Mouse (Mus musculus): ENCODE results near the gene Il34.

DNA sequence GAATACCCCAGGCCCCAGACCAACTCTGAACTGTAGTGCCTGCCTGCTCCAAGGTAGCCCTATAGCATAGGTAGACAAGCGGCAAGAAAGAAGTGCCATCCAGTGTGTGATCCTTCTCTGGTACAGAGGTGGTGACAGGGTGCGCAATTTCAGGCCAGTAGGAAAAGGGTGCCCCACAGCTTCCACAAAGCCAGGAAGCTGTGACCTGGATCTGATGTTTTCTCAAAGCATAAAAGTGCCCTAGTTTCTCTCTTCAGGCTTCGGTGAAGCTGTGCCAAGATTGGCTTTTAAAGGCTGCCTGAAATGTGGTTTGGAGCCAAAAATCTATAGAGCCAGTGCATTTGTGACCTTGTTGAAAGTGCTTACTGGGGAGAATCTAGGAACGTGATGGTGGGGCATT is 110.9 kb downstream of the Il34 start:
- no peak for TF ChIP-seq CTCF (IDR thresholded peaks at IDR 0.05; ENCODE audit: control insufficient read depth, insufficient read depth, insufficient read length)
- TF ChIP-seq FOSL1 (IDR thresholded peaks at IDR 0.05; ENCODE audit: insufficient read depth, low read length, poor library complexity, severe bottlenecking), result no peak
- TF ChIP-seq MAX (IDR thresholded peaks at IDR 0.05), result no peak
- no peak for TF ChIP-seq USF1 (IDR thresholded peaks at IDR 0.05; ENCODE audit: low read depth)
- no peak for TF ChIP-seq MYOD1 (IDR thresholded peaks at IDR 0.05; ENCODE audit: control insufficient read depth, insufficient read length, low read depth)
- no peak for TF ChIP-seq CEBPB (IDR thresholded peaks at IDR 0.05; ENCODE audit: low read depth)
- TF ChIP-seq MYOG (IDR thresholded peaks at IDR 0.05; ENCODE audit: control insufficient read depth, extremely low read depth, insufficient read length), result no peak
